Mouse (Mus musculus): ENCODE results near the gene C2.

The C2 gene

DNA sequence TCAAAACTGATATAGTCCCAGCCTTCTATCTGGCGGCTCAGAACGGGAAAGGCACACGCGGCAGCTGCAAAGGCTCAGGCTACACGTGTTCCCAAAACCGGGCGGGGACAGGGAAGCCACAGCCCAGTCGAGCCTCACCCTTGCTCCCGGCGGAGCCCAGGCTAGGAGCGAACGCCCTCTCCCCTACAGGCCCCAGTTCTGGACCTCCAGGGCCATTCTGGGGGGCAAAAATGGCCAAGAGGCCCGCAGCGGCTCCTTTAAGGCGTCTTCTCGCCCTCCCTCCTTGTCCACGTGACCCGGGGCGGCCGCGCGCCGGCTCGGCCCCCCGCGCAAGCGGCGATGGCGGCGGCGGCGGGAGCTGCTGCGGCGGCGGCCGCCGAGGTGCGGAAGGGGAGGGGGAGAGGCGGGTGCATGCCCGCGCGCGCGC is at the start of gene C2, which contains the start of gene Ehmt2:
Gene C2, minus strand, starts transcription at position 106 of the 427 bp plus-strand sequence.
Gene Ehmt2, plus strand, starts transcription at position 310 of the 427 bp plus-strand sequence.
- peak; percentile 83 for DNase-seq (ENCODE audit: low read depth, low spot score)

DNA sequence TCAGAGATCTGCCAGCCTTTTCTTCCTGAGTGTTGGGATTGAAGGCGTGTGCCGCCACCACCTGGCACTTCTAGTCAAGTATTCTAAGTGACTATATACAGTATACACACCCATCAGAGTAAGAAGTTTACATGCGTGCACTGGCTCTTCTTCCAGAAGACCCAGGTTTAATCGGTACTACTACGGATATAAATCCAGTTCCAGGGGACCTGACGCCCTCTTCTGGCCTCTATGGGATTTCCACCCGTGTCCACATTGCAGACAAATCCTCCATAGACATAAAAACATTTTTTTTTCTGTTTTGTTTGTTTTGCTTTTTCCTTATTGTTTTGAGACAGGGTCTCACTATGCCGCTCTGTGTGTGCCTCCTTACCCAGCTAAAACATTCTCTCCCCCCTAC is 49.5 kb upstream of the C2 start:
- no peak for DNase-seq (ENCODE audit: low read depth, low spot score)

DNA sequence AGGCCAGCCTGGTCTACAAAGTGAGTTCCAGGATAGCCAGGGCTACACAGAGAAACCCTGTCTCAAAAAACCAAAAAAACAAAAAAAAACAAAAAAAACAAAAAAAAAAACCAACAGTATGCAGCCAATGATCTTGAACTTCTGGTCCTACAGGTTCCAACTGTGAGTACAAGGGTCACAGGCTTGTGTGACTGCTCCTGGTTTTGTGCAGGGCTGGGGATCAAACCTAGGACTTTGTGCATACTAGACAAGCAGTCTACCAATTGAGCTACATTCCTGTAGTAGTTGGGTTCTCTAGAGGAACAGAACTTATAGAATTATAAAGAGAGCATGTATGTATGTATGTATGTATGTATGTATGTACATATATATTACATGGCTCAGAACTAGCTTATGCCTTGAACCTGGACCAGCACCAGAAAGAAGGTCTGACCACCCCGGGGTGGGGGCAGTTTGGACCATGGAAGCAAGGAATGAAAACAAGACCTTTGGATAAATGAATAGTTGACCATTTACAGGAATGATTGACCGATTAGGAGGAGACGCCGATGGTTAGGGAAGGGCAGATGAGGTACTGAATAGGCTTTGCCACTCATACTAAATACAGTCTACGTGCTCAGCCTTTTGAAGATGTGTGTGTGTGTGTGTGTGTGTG is 48.5 kb upstream of the C2 start:
- no peak for DNase-seq (ENCODE audit: low read depth, low spot score)

DNA sequence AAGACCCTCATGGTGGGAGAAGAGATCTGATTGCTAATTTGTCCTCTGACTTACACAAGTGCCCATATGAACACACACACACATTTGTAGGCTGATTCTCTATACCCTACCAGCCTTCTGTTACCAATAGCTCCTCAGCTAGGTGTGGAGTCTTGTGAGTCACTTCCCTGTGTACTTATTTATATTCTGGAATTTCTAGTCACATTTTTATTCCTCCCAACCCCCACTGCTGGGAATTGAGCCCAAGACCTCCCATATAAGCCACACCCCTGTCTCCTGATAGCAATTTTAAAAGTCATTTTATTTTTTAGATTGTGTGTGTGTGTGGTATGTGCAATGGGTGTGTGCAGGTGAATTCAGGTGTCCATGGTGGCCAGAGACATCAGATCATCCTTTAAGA is 46.3 kb upstream of the C2 start:
- DNase-seq (ENCODE audit: low read depth, low spot score) = no peak

DNA sequence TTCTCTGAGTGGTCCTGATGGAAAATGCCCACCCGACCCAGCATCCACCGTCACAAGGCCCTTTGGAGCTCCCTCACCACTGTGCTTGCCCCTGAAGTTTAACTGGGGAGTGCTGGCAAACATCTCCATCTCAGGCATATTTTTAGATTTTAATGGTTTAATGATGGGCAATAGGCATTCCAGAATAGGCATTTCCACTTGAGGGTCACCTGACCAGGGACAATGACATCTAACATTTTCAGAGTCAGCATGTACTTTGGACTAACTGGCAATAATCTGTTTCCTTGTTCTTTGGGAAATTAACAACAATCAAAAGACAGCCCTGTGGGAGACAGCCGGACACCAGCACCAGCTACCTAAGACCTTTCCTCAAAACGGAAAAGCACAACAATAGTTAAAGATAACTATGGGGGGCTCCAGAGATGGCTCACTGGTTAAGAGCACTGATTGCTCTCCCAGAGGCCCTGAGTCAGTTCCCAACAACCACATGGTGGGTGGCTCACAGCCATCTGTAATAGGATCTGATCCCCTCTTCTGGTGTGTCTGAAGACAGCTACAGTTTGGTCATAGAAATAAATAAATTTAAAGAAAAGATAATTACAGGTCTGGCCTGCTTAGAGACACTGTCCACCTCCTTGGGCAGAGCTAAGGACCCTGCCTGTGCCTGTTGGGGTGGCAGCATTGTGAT is 45.2 kb upstream of the C2 start:
- DNase-seq (ENCODE audit: low read depth, low spot score) = no peak

DNA sequence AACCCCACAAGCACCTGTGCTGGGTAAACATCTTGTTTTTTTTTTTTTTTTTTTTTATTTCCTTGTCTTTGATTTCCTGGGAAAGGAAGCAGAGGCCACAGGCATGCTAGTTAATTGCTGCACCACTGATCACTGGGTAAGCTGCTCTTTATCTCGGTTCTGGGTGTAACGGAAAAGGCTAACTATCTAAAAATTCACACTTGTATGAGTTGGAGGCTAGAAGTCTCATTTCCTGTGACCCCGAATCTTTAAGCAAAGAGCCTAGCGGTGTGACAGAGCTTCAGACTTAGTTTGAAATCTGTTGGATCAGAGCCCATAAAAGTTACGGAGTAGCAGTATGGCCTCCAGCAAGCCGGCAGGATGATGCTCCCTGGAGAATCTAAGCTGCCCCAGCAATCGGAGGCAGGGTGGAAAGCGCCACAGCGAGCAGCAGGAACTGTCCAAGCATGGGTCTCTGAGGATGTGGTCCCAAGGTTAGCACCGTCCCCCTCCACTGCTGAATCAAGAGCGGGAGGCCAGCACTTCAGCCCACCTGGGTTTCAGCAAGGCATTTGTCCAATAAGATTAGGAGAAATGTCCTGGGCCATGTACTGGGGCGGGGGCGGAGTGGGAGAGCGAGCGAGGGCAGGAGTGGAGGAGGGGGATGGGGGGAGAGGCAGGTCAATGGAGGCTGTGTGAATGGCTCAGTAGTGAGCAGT is 43.4 kb upstream of the C2 start:
- DNase-seq (ENCODE audit: low read depth, low spot score) = no peak

DNA sequence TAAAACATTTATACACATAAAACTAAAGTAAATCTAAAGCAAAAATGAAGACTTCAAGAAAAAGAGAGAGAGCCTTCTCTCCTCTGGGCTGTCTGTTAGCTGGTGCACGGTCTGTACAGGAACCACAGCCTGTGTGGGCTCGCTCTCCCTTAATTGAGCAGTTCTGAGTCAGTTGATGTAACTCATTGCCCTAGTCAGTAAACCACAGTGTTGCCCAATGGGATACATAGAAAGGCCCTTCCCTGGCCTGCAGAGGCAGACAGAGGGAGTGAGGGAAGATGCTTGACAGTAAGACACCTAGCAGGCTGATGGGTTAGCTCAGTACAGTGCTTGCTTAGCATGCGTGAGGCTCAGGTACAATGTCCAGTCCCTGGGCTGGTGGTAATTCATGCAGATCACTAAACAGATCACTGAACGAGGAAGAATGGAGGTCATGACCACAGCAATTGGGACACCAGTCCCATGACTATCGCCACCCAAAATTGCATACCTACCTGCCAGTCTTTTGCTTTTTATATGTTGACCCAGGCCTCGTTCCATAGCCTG is 40.0 kb upstream of the C2 start:
- DNase-seq (ENCODE audit: low read depth, low spot score) = no peak

DNA sequence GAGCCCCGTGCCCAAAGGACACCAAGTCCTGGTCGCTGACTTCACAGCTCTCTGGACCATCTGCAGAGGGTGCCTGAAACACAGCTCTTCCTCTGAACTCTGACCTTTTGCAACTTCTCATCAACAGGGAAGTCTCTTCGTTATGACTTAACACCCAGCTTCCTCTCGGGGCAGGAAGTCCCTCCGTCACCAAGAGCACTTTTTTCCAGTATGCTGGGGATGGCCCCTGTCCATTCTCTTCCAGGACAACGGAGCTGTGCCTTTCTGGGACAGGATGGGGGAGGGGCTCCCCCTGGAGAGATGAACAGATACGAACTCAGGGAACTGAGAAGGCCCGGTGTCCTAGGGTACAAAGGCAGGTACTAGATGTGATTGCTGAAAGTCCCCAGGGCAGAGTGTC is 36.8 kb upstream of the C2 start:
- no peak for DNase-seq (ENCODE audit: low read depth, low spot score)

DNA sequence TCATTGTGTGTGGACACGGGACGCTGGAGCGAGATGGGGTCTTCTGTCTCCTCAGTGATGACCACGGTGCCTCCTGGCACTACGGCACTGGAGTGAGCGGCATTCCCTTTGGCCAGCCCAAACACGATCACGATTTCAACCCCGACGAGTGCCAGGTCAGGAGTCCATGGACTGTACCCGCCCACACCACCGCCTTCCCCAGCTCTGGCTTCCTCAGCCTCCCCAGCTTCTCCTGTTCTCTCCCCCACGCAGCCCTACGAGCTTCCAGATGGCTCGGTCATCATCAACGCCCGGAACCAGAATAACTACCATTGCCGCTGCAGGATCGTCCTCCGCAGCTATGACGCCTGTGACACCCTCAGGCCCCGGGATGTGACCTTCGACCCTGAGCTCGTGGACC is 36.0 kb upstream of the C2 start:
- DNase-seq (ENCODE audit: low read depth, low spot score) = no peak

DNA sequence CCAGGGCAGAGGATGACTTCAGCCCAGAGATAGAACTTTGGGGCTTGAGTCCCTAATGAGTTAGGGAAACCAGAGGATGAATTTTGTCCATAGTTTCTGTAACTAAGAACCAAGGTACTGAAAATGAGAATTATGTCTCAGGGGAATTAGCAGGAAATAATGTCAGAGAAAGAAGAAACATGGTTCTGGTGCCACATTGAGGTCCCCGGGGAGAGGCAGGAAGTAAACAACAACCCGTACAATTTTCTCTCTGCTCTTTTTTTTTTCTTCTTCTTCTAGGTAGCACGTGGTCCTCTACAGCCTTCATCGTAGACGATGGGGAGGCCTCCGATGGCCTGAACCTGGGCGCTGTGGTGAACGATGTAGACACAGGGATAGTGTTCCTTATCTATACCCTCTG is 34.2 kb upstream of the C2 start:
- peak; percentile 51 for DNase-seq (ENCODE audit: low read depth, low spot score)

DNA sequence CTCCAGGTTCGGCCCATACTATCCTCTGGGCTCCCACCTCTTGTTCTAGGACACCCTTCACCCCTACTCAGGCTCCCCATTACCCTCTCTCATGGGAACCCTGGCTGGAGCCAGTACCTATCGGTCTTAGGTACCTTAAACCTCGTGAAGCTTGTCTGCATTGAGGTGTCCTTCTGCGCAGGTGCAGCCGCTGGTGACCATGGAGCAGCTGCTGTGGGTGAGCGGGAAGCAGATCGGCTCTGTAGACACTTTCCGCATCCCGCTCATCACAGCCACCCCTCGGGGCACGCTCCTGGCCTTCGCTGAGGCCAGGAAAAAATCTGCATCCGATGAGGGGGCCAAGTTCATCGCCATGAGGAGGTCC is 33.7 kb upstream of the C2 start:
- peak; percentile 64 for DNase-seq (ENCODE audit: low read depth, low spot score)

DNA sequence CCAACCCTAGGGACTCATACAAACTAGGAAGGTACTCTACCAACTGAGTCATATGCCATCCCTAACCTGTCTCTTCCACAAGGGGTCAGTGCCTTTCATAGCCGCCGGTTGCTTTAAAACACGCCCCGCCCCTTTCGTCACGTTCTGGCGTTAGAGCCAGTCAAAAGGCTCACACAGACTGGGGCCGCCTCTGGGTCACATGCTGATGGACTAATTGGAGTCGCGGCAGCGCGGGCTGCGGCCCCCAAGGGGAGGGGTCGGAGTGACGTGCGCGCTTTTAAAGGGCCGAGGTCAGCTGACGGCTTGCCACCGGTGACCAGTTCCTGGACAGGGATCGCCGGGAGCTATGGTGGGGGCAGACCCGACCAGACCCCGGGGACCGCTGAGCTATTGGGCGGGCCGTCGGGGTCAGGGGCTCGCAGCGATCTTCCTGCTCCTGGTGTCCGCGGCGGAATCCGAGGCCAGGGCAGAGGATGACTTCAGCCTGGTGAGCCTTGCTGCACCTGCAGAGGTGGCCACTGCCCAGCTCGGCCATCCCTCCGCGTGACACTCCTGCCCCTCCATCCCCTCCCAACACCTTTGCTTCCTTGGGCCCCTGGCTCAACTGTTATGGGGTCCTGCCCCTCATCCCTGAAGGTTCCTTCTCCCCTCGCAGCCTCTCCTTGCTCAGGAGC is 33.1 kb upstream of the C2 start, which contains the start of gene Neu1:
Gene Neu1, plus strand, starts transcription at position 193 of the 674 bp plus-strand sequence.
- DNase-seq (ENCODE audit: low read depth, low spot score) = peak; percentile 97

DNA sequence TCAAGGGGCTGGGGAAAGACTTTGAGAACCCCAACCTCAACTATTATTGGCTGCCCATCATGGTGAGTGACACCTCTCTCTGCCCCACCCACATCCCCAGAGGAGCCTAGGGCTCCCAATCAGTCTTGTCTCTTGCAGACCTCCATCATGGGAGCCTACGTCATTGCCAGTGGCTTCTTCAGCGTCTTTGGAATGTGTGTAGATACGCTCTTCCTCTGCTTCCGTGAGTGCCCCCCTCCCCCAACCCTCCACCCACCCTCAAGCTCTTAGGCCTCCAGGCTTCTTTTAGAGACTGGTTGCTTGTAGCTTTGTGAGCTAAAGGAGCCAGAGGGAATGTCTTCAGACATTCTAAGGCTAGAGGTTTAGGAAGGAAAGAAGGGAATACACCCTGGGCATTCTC is 30.8 kb upstream of the C2 start:
- no peak for DNase-seq (ENCODE audit: low read depth, low spot score)

DNA sequence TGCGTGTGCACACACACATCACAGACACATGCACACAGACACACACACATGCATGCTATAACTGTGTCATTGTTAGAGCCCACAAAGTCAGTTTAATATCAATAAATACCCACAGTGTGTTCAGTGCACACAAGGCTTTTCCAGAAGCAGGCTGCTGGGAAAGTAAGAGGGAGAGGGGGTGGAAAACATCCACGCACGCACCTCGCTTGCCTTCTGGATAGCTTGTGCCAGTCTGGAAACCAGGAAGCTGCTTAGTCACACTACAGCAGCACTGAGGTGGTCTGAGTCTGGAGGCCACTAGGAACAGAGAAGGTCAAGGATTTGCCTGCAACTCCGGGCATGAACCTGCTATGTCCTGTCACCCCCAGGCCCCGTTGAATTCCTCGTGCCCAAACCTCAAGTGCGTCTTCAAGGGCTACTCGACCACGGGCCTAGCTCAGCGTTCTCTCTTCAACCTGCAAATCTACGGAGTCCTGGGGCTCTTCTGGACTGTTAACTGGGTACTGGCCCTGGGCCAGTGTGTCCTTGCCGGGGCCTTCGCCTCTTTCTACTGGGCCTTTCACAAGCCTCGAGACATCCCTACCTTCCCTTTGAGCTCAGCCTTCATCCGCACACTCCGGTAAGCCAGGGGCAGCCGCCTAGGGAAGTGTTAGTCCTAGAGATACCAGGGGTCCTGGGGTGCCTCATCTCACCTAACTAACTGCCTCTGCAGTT is 29.4 kb upstream of the C2 start:
- no peak for DNase-seq (ENCODE audit: low read depth, low spot score)

DNA sequence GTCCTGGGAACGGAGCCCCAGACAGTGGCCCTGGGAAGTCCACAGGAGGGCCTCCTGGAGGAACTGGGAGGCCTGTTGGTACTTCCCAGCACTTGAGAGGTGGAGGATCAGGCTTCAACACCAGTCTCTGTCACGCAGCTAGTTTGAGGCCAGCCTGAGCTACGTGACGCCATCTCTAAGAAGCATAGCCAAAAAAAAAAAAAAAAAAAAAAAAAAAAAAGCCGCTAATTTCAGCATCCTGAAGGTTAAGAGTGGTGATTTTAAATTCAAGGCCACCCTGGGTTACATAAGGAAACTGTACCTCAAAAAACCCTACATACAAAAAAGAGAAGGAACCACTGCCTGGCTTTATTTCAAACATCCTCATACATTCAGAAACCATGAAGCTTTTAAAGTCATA is 26.2 kb upstream of the C2 start:
- DNase-seq (ENCODE audit: low read depth, low spot score) = no peak

DNA sequence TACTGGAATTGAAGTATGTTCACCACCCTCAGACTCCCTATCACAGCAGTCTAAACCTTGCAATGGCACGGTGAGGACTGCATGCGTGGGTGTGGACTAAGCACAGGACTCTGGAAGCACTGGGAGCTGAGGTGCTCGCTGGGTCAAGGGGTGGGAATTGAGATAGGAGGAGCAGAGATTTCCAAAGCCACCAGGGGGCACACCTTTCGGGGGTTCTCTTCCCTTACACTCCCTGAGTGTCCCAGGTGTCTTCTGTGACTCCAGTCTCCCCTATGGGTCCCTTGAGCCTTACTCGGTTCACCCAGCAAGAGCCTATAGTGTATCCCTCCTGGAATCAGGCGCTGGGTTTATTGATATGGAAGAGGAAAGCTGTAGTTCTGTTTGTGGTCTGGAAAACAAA is 24.9 kb upstream of the C2 start:
- no peak for DNase-seq (ENCODE audit: low read depth, low spot score)

DNA sequence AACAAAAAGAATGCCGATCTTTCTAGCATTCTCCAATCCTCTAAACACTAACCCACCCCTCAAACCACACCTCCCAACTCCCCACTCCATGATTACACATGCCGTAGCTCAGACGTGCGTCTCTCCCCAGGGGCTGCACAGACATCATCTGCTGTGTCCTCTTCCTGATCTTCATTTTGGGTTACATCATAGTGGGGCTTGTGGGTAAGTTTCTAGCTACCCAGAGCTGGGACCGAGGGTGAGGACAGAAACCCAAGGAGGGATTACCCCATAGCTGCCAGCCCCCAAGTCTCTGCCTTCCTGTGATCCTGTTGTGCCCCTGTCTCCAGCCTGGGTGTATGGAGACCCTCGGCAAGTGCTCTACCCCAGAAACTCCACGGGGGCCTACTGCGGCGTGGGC is 19.1 kb upstream of the C2 start:
- no peak for DNase-seq (ENCODE audit: low read depth, low spot score)

DNA sequence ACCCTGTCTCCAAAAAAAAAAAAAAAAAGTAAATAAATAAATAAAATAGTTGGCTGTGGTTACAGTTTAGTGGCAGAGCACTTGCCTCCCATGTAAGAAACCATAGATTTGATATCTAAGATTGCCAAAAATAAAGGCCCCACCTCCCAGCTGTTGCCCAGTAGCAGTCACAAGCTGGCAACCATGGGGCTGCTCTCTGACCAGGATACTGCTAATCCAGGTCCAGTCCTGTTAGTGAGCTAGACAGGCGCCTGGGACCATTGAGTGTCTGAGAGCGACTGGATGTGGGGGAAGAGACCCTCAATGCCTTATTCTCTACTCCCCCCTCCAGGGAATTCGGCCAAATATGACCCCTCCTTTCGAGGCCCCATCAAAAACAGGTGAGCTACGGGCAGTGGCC is 18.3 kb upstream of the C2 start:
- no peak for DNase-seq (ENCODE audit: low read depth, low spot score)

DNA sequence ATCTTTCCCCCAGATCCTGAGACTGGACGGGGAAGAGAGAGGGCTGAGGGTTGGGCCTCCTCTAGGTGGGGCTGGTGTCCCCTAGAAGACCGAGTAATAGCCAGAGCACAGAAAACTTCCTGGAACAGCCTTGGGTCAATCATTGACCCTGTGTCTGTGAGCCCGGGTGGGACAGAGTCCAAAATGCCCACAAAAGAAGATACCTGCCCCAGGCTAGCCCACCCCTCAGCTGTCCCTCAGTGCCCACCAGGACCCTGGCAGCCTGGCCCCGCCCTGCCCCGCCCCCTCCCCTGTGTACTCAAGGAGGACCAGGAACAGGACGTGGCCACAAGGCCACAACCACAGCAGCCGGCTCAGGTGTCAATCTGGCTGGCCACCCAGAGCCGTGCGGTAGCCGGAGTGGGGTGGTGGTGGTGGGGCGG is 17.4 kb upstream of the C2 start:
- no peak for DNase-seq (ENCODE audit: low read depth, low spot score)

DNA sequence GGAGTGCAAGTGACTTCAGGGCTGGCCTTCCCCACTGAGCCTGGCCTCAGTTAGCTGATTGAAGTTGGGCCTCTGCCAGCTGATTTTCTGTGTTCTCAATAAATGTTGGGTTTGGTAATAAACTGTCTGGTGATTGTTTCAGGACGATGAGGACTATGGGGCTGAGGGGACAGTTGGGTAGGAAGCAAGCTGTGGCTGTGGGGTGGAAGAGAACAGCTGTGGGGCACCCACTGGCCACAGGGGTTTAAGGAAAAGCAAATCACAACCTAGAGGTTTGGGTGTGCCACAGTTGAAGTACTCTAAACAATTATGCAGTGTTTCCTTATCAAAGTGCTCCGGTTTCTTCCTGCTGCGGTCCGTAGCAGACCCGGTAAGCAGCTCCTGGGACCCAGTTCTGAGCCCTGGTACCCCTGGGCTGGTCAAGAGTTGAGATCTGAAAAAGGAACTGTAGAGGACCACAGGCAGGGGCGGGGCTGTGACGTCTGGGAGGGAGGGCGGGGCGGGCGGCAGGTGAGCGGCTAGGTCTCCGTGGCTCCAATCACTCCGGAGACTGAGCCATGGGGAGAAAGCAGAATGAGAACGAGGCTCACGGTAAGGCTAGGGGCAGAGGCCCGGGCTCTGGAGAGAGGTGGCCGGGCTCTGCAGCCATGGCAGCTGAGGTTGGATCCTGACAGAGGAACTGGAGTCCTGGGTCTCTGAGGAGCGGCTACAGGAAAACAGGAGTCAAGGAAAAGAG is 16.0 kb upstream of the C2 start, which contains the start of gene Slc44a4:
Gene Slc44a4, plus strand, starts transcription at position 537 of the 736 bp plus-strand sequence.
- no peak for DNase-seq (ENCODE audit: low read depth, low spot score)

All from CD4-positive helper T cell, adult 2 months (primary cell).